Mouse (Mus musculus): ENCODE data around the gene Ctxn2. TPM values are rescaled to one million over a fixed set of nuclear protein-coding genes. Genes with fewer than 3 reads are reported as not detected.
A peak's percentile ranks its signal among the peaks of the same experiment; 100 is the strongest.

Gene Ctxn2
- polyA plus RNA-seq, 1 experiment from 2014 or later, result not detected

GRCm38 (mm10) chr2:125134113-125134512 is 2.4 kb upstream of the Ctxn2 start:
- Histone ChIP-seq H3K4me2 (no peak overlapping the region), H3K9ac (no peak overlapping the region), H3K4me3 (no peak overlapping the region), H3K9me3 (replicated peaks) (no peaks in the 10 kb centered on the region), H3K4me1 (replicated peaks) (peaks cover 7% of the 10 kb centered on the region), H3K27ac (no peak overlapping the region), H3K27me3 (no peaks in the 10 kb centered on the region; the same call in 1 of the 2 replicates), H3K36me3 (no peaks in the 10 kb centered on the region)
- 28% methylated on average over 4 of the region's 4 CpGs for WGBS
- no peak for ATAC-seq (replicated peaks; ENCODE audit: insufficient number of reproducible peaks, insufficient read depth, low FRiP score, low read depth)

GRCm38 (mm10) chr2:125136846-125137245 is 354 bp downstream of the Ctxn2 start:
- WGBS, result 28% methylated on average over 7 of the region's 7 CpGs
- ATAC-seq (replicated peaks; ENCODE audit: insufficient number of reproducible peaks, insufficient read depth, low FRiP score, low read depth), result no peak
- Histone ChIP-seq H3K27ac (no peak overlapping the region), H3K9me3 (replicated peaks) (no peaks in the 10 kb centered on the region), H3K36me3 (no peaks in the 10 kb centered on the region), H3K4me2 (peak overlapping the region; percentile 76), H3K4me1 (replicated peaks) (peaks cover 7% of the 10 kb centered on the region), H3K9ac (no peak overlapping the region), H3K27me3 (no peaks in the 10 kb centered on the region; the same call in 1 of the 2 replicates), H3K4me3 (peak overlapping the region; percentile 40; the same call in 1 of the 2 replicates)

DNA sequence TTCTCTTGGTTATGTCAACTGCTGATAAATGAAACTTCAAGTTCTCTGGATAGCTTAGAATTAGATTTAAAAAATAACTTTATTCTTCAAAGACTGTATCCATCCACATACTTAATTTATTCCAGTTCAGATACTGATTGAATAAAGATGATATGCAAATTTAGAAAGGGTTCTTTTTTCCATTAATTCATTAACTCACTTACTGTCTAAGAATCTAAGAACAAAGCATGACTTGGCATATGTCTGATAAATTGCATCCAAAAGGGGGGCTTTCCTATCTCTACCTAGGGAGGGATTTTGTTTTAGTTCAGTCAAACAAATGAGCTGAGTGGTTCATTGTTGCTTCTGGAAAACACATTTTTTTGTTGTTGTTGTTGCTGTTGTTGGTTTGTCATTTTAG is 5.8 kb downstream of the Ctxn2 start:
- Histone ChIP-seq H3K9me3 (replicated peaks) (no peaks in the 10 kb centered on the region), H3K36me3 (no peaks in the 10 kb centered on the region), H3K27ac (no peak overlapping the region), H3K4me3 (no peak overlapping the region), H3K9ac (no peak overlapping the region), H3K4me2 (no peak overlapping the region), H3K4me1 (replicated peaks) (no peaks in the 10 kb centered on the region), H3K27me3 (no peaks in the 10 kb centered on the region)
- no peak for ATAC-seq (replicated peaks; ENCODE audit: insufficient number of reproducible peaks, insufficient read depth, low FRiP score, low read depth)

- Histone ChIP-seq H3K4me1 (replicated peaks) (no peaks in the 10 kb centered on the region), H3K4me3 (no peak within 1 kb of the TSS), H3K9ac (no peak within 1 kb of the TSS), H3K4me2 (no peak within 1 kb of the TSS), H3K27ac (no peak within 1 kb of the TSS), H3K27me3 (no peaks in the 10 kb centered on the region), H3K9me3 (replicated peaks) (no peaks in the 10 kb centered on the region), H3K36me3 (no peaks in the 10 kb centered on the region)
- ATAC-seq (replicated peaks; ENCODE audit: insufficient number of reproducible peaks, insufficient read depth, low FRiP score, low read depth), result no peak
- 74% methylated on average over 6 of the region's 6 CpGs for WGBS
Observed at GRCm38 (mm10) chr2:125152388-125152787, 15.9 kb downstream of the Ctxn2 start, which contains the start of gene Slc12a1. TSS of gene Slc12a1 (plus strand) at chr2:125152505.

DNA sequence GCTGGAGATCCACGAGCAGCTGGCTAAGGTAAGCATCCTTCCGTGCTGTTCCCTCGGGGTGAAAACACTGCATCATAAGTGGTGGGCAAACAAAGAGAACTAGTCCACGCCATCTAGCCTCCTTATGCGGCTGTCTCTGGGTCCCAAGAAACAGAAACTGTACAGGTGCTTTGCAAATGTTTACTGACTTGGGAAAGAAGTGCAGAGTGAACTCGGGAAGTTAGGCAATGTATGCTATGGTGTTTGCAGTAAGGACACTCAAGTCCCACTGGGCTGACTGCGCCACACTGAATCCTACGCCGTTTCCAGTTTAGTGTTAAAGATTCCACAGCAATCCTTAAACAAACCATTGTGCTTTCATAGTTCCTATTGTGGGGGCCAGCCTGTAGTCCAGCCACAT is 17.8 kb downstream of the Ctxn2 start:
- Histone ChIP-seq H3K4me3 (no peak overlapping the region), H3K9me3 (replicated peaks) (no peaks in the 10 kb centered on the region), H3K4me2 (no peak overlapping the region), H3K4me1 (replicated peaks) (no peaks in the 10 kb centered on the region), H3K9ac (no peak overlapping the region), H3K27me3 (no peaks in the 10 kb centered on the region), H3K36me3 (no peaks in the 10 kb centered on the region), H3K27ac (no peak overlapping the region)
- WGBS, result 78% methylated on average over 9 of the region's 9 CpGs
- no peak for ATAC-seq (replicated peaks; ENCODE audit: insufficient number of reproducible peaks, insufficient read depth, low FRiP score, low read depth)

- Histone ChIP-seq H3K4me1 (replicated peaks) (no peaks in the 10 kb centered on the region), H3K27me3 (no peaks in the 10 kb centered on the region), H3K9ac (no peak overlapping the region), H3K36me3 (no peaks in the 10 kb centered on the region), H3K4me3 (no peak overlapping the region), H3K9me3 (replicated peaks) (no peaks in the 10 kb centered on the region), H3K27ac (no peak overlapping the region), H3K4me2 (no peak overlapping the region)
- WGBS, result 5% methylated on average over 2 of the region's 2 CpGs
- ATAC-seq (replicated peaks; ENCODE audit: insufficient number of reproducible peaks, insufficient read depth, low FRiP score, low read depth), result no peak
Observed at GRCm38 (mm10) chr2:125155504-125155903, 19.0 kb downstream of the Ctxn2 start.

DNA sequence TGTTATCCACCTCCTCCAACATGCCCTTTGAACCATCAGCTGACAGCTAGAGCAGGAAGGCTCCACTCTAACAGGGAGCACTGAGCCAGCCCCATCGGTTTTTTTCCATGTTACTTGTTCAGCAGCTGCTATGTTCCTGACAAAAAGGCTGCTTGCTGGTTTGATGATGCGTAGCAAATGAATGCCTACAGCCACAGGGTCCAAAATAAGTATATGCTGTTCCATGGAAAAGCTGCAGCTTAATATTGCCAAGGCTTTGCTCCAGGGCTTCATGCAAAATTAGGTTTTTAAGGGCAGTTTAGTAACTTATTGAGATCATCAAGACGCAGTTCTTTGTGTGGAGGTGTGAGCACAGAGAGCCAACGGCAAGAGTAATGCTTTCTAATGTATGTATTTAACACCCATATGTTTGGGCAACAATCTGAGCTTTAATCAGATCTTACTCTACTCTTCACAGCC is 25.5 kb downstream of the Ctxn2 start:
- Histone ChIP-seq H3K4me3 (no peak overlapping the region), H3K27ac (no peak overlapping the region), H3K9me3 (replicated peaks) (no peaks in the 10 kb centered on the region), H3K4me1 (replicated peaks) (no peaks in the 10 kb centered on the region), H3K36me3 (no peaks in the 10 kb centered on the region), H3K9ac (no peak overlapping the region), H3K4me2 (no peak overlapping the region), H3K27me3 (no peaks in the 10 kb centered on the region)
- 74% methylated on average over 4 of the region's 4 CpGs for WGBS
- no peak for ATAC-seq (replicated peaks; ENCODE audit: insufficient number of reproducible peaks, insufficient read depth, low FRiP score, low read depth)

DNA sequence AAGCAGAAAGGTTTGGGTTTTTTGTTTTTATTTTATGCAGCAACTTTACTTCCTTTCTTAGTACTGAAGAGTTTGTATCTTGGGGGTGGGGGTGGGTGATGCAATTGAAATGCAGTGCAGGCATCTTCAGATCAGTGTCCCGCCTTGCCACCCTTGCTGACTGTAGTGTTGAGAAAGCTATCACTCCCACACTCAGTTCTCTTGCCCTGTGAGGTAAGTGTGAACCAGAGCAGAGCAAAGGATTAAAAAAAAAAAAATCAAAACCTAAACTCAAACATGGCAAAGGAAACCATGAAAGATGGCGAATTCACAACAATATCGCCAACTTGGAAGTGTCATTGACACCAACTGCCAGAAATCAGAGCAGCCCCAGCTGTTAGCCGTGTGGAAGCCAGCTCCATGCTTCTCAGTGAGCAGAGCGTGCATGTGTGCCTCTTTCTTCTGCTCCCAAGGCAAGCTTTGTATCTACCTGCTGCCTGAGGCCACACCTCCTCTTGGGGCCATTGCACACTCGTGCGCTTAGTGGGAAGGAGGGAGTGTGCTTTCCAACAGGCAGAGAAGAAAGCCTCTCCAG is 41.8 kb downstream of the Ctxn2 start:
- Histone ChIP-seq H3K4me2 (no peak overlapping the region), H3K36me3 (no peaks in the 10 kb centered on the region), H3K9ac (no peak overlapping the region), H3K4me1 (replicated peaks) (no peaks in the 10 kb centered on the region), H3K9me3 (replicated peaks) (no peaks in the 10 kb centered on the region), H3K4me3 (no peak overlapping the region), H3K27ac (no peak overlapping the region), H3K27me3 (no peaks in the 10 kb centered on the region)
- 66% methylated on average over 7 of the region's 7 CpGs for WGBS
- ATAC-seq (replicated peaks; ENCODE audit: insufficient number of reproducible peaks, insufficient read depth, low FRiP score, low read depth), result no peak

DNA sequence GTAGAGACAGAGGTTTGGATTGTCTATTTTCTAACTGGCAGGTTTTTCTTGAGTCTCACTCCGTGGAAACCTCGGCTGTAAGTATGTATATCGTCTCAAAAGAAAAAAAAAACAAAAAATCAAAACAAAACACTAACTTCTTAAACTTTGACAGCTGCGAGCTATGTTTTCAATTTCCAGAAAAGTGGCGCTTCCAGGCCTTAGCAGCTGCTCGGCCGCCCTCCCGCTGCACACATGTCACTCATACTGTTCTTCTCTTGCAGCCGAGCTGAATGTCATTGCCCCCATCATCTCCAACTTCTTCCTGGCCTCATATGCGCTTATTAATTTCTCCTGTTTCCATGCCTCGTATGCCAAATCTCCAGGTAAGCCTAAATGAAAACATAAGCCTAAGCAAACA is 51.4 kb downstream of the Ctxn2 start:
- H3K4me1 ChIP-seq (replicated peaks), result no peaks in the 10 kb centered on the region
- H3K9ac ChIP-seq, result no peak overlapping the region
- no peak overlapping the region for H3K27ac ChIP-seq
- no peaks in the 10 kb centered on the region for H3K36me3 ChIP-seq
- 80% methylated on average over 11 of the region's 11 CpGs for WGBS
- no peak for ATAC-seq (replicated peaks; ENCODE audit: insufficient number of reproducible peaks, insufficient read depth, low FRiP score, low read depth)
- no peak overlapping the region for H3K4me3 ChIP-seq
- H3K27me3 ChIP-seq, result no peaks in the 10 kb centered on the region
- no peaks in the 10 kb centered on the region for H3K9me3 ChIP-seq (replicated peaks)
- H3K4me2 ChIP-seq, result no peak overlapping the region

DNA sequence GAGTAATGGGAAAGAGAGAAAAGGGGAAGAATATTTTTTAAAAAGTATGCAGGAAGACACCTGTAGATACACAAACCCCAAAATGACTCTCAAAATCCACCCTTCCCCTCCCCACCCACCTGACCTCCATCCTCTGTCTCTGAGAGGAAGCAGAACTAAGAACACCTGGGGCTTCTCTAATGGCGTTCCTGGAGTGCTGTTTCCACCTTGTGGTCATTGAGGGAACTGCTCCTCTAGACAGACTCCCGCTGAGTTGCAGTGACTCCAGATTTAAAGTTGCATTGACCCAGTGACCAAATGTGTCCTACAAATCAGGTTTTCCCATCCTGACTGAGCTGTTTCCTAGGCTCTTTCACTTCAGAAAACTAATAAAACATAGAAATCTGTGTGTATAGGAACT is 52.7 kb downstream of the Ctxn2 start:
- WGBS, result 1% methylated on average over 2 of the region's 2 CpGs
- Histone ChIP-seq H3K36me3 (no peaks in the 10 kb centered on the region), H3K27ac (no peak overlapping the region), H3K4me1 (replicated peaks) (no peaks in the 10 kb centered on the region), H3K9ac (no peak overlapping the region), H3K4me2 (no peak overlapping the region), H3K9me3 (replicated peaks) (no peaks in the 10 kb centered on the region), H3K4me3 (no peak overlapping the region), H3K27me3 (no peaks in the 10 kb centered on the region)
- no peak for ATAC-seq (replicated peaks; ENCODE audit: insufficient number of reproducible peaks, insufficient read depth, low FRiP score, low read depth)

DNA sequence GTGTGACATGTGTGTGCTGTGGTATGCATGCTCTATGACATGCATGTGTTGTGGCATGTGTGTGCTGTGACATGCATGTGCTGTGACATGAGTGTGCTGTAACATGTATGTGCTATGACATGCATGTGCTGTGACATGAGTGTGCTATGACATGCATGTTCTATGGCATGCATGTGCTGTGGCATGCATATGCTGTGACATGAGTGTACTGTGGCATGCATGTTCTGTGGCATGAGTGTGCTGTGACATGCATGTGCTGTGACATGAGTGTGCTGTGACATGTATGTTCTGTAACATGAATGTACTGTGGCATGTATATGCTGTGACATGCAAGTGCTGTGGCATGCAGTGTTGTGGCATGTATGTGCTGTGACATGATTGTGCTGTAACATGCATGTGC is 56.4 kb downstream of the Ctxn2 start:
- no peaks in the 10 kb centered on the region for H3K36me3 ChIP-seq
- H3K4me3 ChIP-seq, result no peak overlapping the region
- no peak overlapping the region for H3K9ac ChIP-seq
- H3K4me2 ChIP-seq, result no peak overlapping the region
- no peaks in the 10 kb centered on the region for H3K9me3 ChIP-seq (replicated peaks)
- no peak overlapping the region for H3K27ac ChIP-seq
- H3K27me3 ChIP-seq, result no peaks in the 10 kb centered on the region
- no peaks in the 10 kb centered on the region for H3K4me1 ChIP-seq (replicated peaks)
- ATAC-seq (replicated peaks; ENCODE audit: insufficient number of reproducible peaks, insufficient read depth, low FRiP score, low read depth), result no peak

DNA sequence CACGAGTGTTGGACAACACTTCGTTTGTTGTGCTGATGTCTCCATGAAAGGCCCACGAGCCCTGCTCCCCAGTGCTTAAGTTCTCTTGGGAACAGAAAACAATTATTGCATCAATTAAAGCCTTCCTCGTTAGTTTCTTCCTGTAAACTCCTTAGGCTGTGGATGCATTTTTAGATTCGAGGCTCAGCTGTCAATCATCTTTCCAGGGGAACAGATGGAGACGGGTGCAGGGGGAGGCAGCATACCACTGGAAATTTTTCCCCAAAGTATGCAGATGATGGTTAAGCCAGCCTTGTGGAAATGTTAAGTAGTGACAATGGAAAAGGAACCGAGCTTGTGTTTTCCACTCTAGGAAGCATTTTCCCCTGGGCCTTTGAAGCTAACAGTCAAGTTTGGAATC is 60.3 kb downstream of the Ctxn2 start:
- WGBS, result 67% methylated on average over 7 of the region's 7 CpGs
- no peak overlapping the region for H3K4me2 ChIP-seq
- no peaks in the 10 kb centered on the region for H3K9me3 ChIP-seq (replicated peaks)
- H3K27me3 ChIP-seq, result no peaks in the 10 kb centered on the region
- no peak overlapping the region for H3K9ac ChIP-seq
- H3K27ac ChIP-seq, result no peak overlapping the region
- no peaks in the 10 kb centered on the region for H3K36me3 ChIP-seq
- no peaks in the 10 kb centered on the region for H3K4me1 ChIP-seq (replicated peaks)
- H3K4me3 ChIP-seq, result no peak overlapping the region
- ATAC-seq (replicated peaks; ENCODE audit: insufficient number of reproducible peaks, insufficient read depth, low FRiP score, low read depth), result no peak
